Mouse (Mus musculus) gastrocnemius, postnatal 36 days (tissue): ENCODE data around the gene H2-DMb2. TPM values are rescaled to one million over a fixed set of nuclear protein-coding genes. Genes with fewer than 3 reads are reported as not detected.
A peak's percentile ranks its signal among the peaks of the same experiment; 100 is the strongest.
"Not testable (repeated sequence)": the region's sequence is repeated elsewhere in the genome, so short reads cannot be mapped to it uniquely, and the experiment has no call there.

Experiments
- DNase-seq, 2 experiments: peaks; one replicate each; pipeline ENCODE4 v3.0.0; 2022
- intact Hi-C: fragments of 180-260 bp; cut with DNase I; formaldehyde crosslinking; loops from one replicate; pipeline ENCODE4 v1.15.1; 2025
- total RNA-seq, 2 experiments: library from RNA; stranded (reverse); gene quantifications; 2 replicates each; pipeline ENCODE4 v1.2.3; 2021

H2-DMb2 gene
- total RNA-seq, 2 experiments from 2014 or later: 0.35 to 0.48 TPM

- intact Hi-C loops: no loop called here
- no peak for DNase-seq
These were observed 12.8 kb upstream of the H2-DMb2 start for GRCm38 (mm10) chr17:34130073-34130947.

- intact Hi-C loops: no loop called here
- no peak for DNase-seq
These were observed 11.2 kb upstream of the H2-DMb2 start for GRCm38 (mm10) chr17:34131911-34132310.

- no peak for DNase-seq
These were observed 9.8 kb upstream of the H2-DMb2 start for GRCm38 (mm10) chr17:34133289-34133688.

GRCm38 (mm10) chr17:34134451-34134850, 8.7 kb upstream of the H2-DMb2 start:
- intact Hi-C loops: loop anchor here (2.0 kb wide), 1 partner anchor 32 kb away; no protein-coding TSS in a partner anchor
- DNase-seq: no peak

More at GRCm38 (mm10) chr17:34133289-34133688, 9.8 kb upstream of the H2-DMb2 start:
- intact Hi-C loops: no loop called here

- intact Hi-C loops: loop anchor here (2.0 kb wide), 1 partner anchor 31 kb away; no protein-coding TSS in a partner anchor
These were observed 7.5 kb upstream of the H2-DMb2 start for GRCm38 (mm10) chr17:34135297-34136224.

GRCm38 (mm10) chr17:34137601-34138000, 5.5 kb upstream of the H2-DMb2 start:
- DNase-seq: no peak
- intact Hi-C loops: no loop called here

More at GRCm38 (mm10) chr17:34135297-34136224, 7.5 kb upstream of the H2-DMb2 start:
- DNase-seq: peak; percentile 95 to 98

- intact Hi-C loops: no loop called here
These were observed 4.5 kb upstream of the H2-DMb2 start for GRCm38 (mm10) chr17:34138655-34139054.

GRCm38 (mm10) chr17:34139416-34139815, 3.7 kb upstream of the H2-DMb2 start:
- DNase-seq: no peak
- intact Hi-C loops: no loop called here

More at GRCm38 (mm10) chr17:34138655-34139054, 4.5 kb upstream of the H2-DMb2 start:
- DNase-seq: no peak

- intact Hi-C loops: no loop called here
These were observed 2.9 kb upstream of the H2-DMb2 start for GRCm38 (mm10) chr17:34140240-34140639.

GRCm38 (mm10) chr17:34141448-34141847, 1.7 kb upstream of the H2-DMb2 start:
- DNase-seq: no peak
- intact Hi-C loops: no loop called here

More at GRCm38 (mm10) chr17:34140240-34140639, 2.9 kb upstream of the H2-DMb2 start:
- no peak for DNase-seq

GRCm38 (mm10) chr17:34142456-34143010, 574 bp upstream of the H2-DMb2 start:
- no peak for DNase-seq

GRCm38 (mm10) chr17:34143461-34143860, 354 bp downstream of the H2-DMb2 start:
- no peak for DNase-seq
- intact Hi-C loops: no loop called here

More at GRCm38 (mm10) chr17:34142456-34143010, 574 bp upstream of the H2-DMb2 start:
- intact Hi-C loops: no loop called here

GRCm38 (mm10) chr17:34144221-34144620, 1.1 kb downstream of the H2-DMb2 start:
- intact Hi-C loops, DNase-seq: not testable (repeated sequence)

- intact Hi-C loops: no loop called here
- no peak for DNase-seq
These were observed 1.9 kb downstream of the H2-DMb2 start for GRCm38 (mm10) chr17:34144960-34145371.

- DNase-seq: no peak
- intact Hi-C loops: no loop called here
These were observed 9.8 kb downstream of the H2-DMb2 start, which contains the start of gene H2-DMb1 for GRCm38 (mm10) chr17:34152923-34153322. TSS of gene H2-DMb1 (plus strand) at chr17:34153072.

GRCm38 (mm10) chr17:34155534-34155933, 12.4 kb downstream of the H2-DMb2 start:
- no peak for DNase-seq
- intact Hi-C loops: no loop called here

- no peak for DNase-seq
These were observed 21.2 kb downstream of the H2-DMb2 start for GRCm38 (mm10) chr17:34164202-34164895.

GRCm38 (mm10) chr17:34165033-34165730, 22.1 kb downstream of the H2-DMb2 start:
- no peak for DNase-seq
- intact Hi-C loops: loop anchor here (5.0 kb wide), 1 partner anchor 63 kb away; no protein-coding TSS in a partner anchor

More at GRCm38 (mm10) chr17:34164202-34164895, 21.2 kb downstream of the H2-DMb2 start:
- intact Hi-C loops: no loop called here

- intact Hi-C loops: loop anchor here (5.0 kb wide), 1 partner anchor 67 kb away; no protein-coding TSS in a partner anchor
- DNase-seq: no peak
These were observed 26.2 kb downstream of the H2-DMb2 start for GRCm38 (mm10) chr17:34169279-34169678.
